Mouse (Mus musculus): Measurements from ENCODE around the gene Mycbp2. TPM values are rescaled to one million over a fixed set of nuclear protein-coding genes. Genes with fewer than 3 reads are reported as not detected.

Mycbp2 gene
- polyA plus RNA-seq, 1 experiment: 21.3 TPM

- Histone ChIP-seq H3K4me1 (ENCODE audit: control insufficient read depth, insufficient read depth, low read length) (peaks cover 15% of the 10 kb centered on the region), H3K4me3 (replicated peaks; ENCODE audit: extremely low read depth, low read depth, low read length) (no peak overlapping the region)
- no peak for DNase-seq
- TF ChIP-seq POLR2A (IDR thresholded peaks at IDR 0.05; ENCODE audit: borderline replicate concordance, extremely low read depth, low read depth, low read length) (no peak), CTCF (IDR thresholded peaks at IDR 0.05; ENCODE audit: insufficient read depth, low read length) (no peak)
- 48% methylated on average over 1 of the region's 1 CpGs for WGBS
Observed at GRCm38 (mm10) chr14:103085840-103086533, 260.6 kb downstream of the Mycbp2 start.

GRCm38 (mm10) chr14:103079209-103079977 is 267.2 kb downstream of the Mycbp2 start:
- 76% methylated on average over 9 of the region's 9 CpGs for WGBS
- TF ChIP-seq POLR2A (IDR thresholded peaks at IDR 0.05; ENCODE audit: borderline replicate concordance, extremely low read depth, low read depth, low read length) (no peak), CTCF (IDR thresholded peaks at IDR 0.05; ENCODE audit: insufficient read depth, low read length) (no peak)
- no peaks in the 10 kb centered on the region for H3K4me1 ChIP-seq (ENCODE audit: control insufficient read depth, insufficient read depth, low read length)
- no peak overlapping the region for H3K4me3 ChIP-seq (replicated peaks; ENCODE audit: extremely low read depth, low read depth, low read length)
- DNase-seq: no peak

GRCm38 (mm10) chr14:103078006-103078912 is 268.4 kb downstream of the Mycbp2 start:
- 75% methylated on average over 16 of the region's 16 CpGs for WGBS
- no peak for DNase-seq
- TF ChIP-seq CTCF (IDR thresholded peaks at IDR 0.05; ENCODE audit: insufficient read depth, low read length) (no peak), POLR2A (IDR thresholded peaks at IDR 0.05; ENCODE audit: borderline replicate concordance, extremely low read depth, low read depth, low read length) (no peak)
- Histone ChIP-seq H3K4me3 (replicated peaks; ENCODE audit: extremely low read depth, low read depth, low read length) (no peak overlapping the region), H3K4me1 (ENCODE audit: control insufficient read depth, insufficient read depth, low read length) (no peaks in the 10 kb centered on the region)

- TF ChIP-seq CTCF (IDR thresholded peaks at IDR 0.05; ENCODE audit: insufficient read depth, low read length): no peak
- TF ChIP-seq POLR2A (IDR thresholded peaks at IDR 0.05; ENCODE audit: borderline replicate concordance, extremely low read depth, low read depth, low read length): no peak
- H3K4me1 ChIP-seq (ENCODE audit: control insufficient read depth, insufficient read depth, low read length): no peaks in the 10 kb centered on the region
- H3K4me3 ChIP-seq (replicated peaks; ENCODE audit: extremely low read depth, low read depth, low read length): no peak overlapping the region
- no peak for DNase-seq
- WGBS: 76% methylated on average over 9 of the region's 9 CpGs
Observed at GRCm38 (mm10) chr14:103077272-103078005, 269.2 kb downstream of the Mycbp2 start.

- Histone ChIP-seq H3K4me3 (replicated peaks; ENCODE audit: extremely low read depth, low read depth, low read length) (no peak overlapping the region), H3K4me1 (ENCODE audit: control insufficient read depth, insufficient read depth, low read length) (no peaks in the 10 kb centered on the region; the same call in 1 of the 2 replicates)
- WGBS: 87% methylated on average over 7 of the region's 7 CpGs
- DNase-seq: no peak
- TF ChIP-seq CTCF (IDR thresholded peaks at IDR 0.05; ENCODE audit: insufficient read depth, low read length) (no peak), POLR2A (IDR thresholded peaks at IDR 0.05; ENCODE audit: borderline replicate concordance, extremely low read depth, low read depth, low read length) (no peak)
Observed at GRCm38 (mm10) chr14:103075166-103075565, 271.4 kb downstream of the Mycbp2 start.

- WGBS: 96% methylated on average over 8 of the region's 8 CpGs
- H3K4me3 ChIP-seq (replicated peaks; ENCODE audit: extremely low read depth, low read depth, low read length): no peak overlapping the region
Observed at GRCm38 (mm10) chr14:103073825-103074224, 272.8 kb downstream of the Mycbp2 start.

GRCm38 (mm10) chr14:103072731-103073130 is 273.9 kb downstream of the Mycbp2 start:
- DNase-seq: no peak
- Histone ChIP-seq H3K4me3 (replicated peaks; ENCODE audit: extremely low read depth, low read depth, low read length) (no peak overlapping the region), H3K4me1 (ENCODE audit: control insufficient read depth, insufficient read depth, low read length) (peaks cover 3% of the 10 kb centered on the region)
- TF ChIP-seq CTCF (IDR thresholded peaks at IDR 0.05; ENCODE audit: insufficient read depth, low read length) (no peak), POLR2A (IDR thresholded peaks at IDR 0.05; ENCODE audit: borderline replicate concordance, extremely low read depth, low read depth, low read length) (no peak)
- 67% methylated on average over 4 of the region's 4 CpGs for WGBS

More at GRCm38 (mm10) chr14:103073825-103074224, 272.8 kb downstream of the Mycbp2 start:
- TF ChIP-seq POLR2A (IDR thresholded peaks at IDR 0.05; ENCODE audit: borderline replicate concordance, extremely low read depth, low read depth, low read length) (no peak), CTCF (IDR thresholded peaks at IDR 0.05; ENCODE audit: insufficient read depth, low read length) (no peak)
- H3K4me1 ChIP-seq (ENCODE audit: control insufficient read depth, insufficient read depth, low read length): peaks cover 3% of the 10 kb centered on the region
- no peak for DNase-seq

- Histone ChIP-seq H3K4me3 (replicated peaks; ENCODE audit: extremely low read depth, low read depth, low read length) (no peak overlapping the region), H3K4me1 (ENCODE audit: control insufficient read depth, insufficient read depth, low read length) (peaks cover 3% of the 10 kb centered on the region)
- WGBS: 89% methylated on average over 12 of the region's 12 CpGs
- no peak for DNase-seq
- TF ChIP-seq POLR2A (IDR thresholded peaks at IDR 0.05; ENCODE audit: borderline replicate concordance, extremely low read depth, low read depth, low read length): no peak
- TF ChIP-seq CTCF (IDR thresholded peaks at IDR 0.05; ENCODE audit: insufficient read depth, low read length): no peak
Observed at GRCm38 (mm10) chr14:103071471-103071870, 275.1 kb downstream of the Mycbp2 start.
